Mouse (Mus musculus): ENCODE measurements around the gene Il7r.
"Not testable (repeated sequence)": the region's sequence is repeated elsewhere in the genome, so short reads cannot be mapped to it uniquely, and the experiment has no call there.

The Il7r gene

DNA sequence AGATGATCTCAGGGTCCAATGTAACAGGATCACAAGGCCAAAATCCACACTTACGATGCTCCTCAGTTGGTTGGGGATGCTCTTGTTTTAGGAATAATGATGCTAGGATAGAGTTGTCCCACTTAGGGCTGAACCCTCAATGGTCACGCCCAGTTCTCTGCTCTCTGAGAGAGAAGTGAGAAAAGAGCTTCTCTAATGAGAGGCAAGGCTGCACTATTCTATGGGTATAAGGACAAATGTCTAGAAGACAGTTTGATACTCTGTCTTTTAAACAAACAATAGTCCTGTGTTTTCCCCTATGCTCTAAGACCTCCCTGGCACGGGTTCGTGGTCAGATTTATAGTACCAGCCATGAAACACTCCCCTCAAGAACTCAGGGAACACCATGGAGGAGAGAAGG lies at the start of gene Il7r:
TSS of gene Il7r (minus strand) at position 101 of the 400 bp plus-strand sequence.
- no peak for DNase-seq

- DNase-seq, result no peak
Measured at GRCm38 (mm10) chr15:9577303-9577702, 47.3 kb upstream of the Il7r start.

DNA sequence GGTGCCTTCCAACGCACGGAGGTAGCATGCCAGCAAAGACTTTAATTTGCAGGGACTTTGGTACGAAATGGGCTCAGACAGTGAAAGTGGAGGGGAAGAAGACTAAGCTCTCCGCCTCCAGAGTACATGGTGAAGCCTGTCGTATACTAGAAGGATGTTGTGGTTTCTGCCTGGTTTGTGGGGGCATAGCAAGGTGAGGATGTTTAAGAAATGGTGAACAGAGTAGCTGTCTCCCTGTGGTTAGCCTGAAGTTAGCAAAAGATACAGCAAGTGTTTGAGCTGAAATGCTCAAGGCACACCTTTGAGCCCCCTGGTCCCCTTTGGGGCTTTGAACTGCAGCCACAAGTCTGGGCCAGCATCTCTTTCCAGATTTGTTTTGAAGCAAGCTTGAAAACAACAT lies 44.8 kb upstream of the Il7r start:
- DNase-seq, result no peak

- DNase-seq, result no peak
Measured at GRCm38 (mm10) chr15:9573361-9573760, 43.4 kb upstream of the Il7r start.

GRCm38 (mm10) chr15:9572664-9573063 lies 42.7 kb upstream of the Il7r start:
- DNase-seq, result no peak

GRCm38 (mm10) chr15:9571896-9572295 lies 41.9 kb upstream of the Il7r start:
- no peak for DNase-seq

DNA sequence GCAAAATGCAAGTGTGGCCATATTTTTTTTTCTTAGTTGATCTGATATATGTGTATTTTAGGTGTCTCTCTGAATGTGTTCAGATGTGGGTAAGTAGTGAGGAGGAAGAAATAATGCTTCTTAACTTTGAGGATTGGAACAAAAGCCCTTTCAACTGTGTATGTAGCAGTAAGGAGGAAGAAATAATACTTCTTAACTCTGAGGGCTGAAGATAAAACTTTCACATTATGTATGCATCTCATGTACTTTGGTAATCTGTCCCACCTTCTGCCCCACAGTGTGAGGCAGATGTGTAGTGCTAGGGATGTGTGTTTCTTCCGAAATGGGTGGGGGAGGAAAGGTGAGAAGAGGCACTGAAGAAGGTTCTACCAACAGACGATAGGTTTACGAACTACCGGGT lies 37.3 kb upstream of the Il7r start:
- DNase-seq, result no peak

DNA sequence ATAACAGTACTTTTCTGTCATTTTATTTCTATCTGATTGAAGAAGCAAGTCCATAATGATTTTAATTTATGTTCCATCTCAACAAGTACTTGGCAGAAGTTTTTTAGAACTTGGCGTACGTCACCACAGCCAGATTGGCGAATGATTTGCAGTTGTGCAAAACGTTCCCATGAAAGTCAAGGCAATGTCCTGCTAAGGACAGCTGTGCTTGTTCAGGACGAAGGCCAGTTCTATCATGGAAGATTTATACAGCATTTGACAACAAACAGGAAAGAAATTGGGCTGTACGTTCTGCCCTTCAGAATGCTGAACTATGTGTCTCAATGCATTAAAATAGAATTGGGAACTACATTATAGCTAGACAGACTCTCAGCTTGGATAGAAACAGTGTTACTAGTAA lies 35.4 kb upstream of the Il7r start:
- DNase-seq, result no peak

DNA sequence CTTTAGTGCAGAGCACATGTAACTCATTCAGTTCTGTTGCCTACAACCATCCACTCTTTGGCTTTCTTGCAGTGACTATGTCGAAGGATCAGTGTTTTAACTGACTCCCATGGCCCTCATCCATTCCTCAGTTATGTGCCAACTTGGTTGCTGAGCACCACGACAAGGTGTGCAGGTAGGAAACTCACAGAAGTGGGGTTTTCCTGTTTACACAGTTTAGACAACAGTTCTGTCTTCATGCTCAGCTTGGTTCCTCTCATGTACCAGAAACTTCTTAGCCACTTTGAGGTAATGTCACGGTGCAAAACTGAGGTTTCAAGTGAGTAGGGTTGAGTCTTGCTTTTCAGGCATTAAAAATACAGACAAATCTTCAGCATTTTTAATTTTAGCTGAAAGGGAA lies 34.2 kb upstream of the Il7r start:
- no peak for DNase-seq

GRCm38 (mm10) chr15:9557264-9557663 lies 27.3 kb upstream of the Il7r start:
- not testable (repeated sequence) for DNase-seq

- no peak for DNase-seq
Measured at GRCm38 (mm10) chr15:9548951-9549350, 19.0 kb upstream of the Il7r start.

- no peak for DNase-seq
Measured at GRCm38 (mm10) chr15:9535200-9535599, 5.2 kb upstream of the Il7r start.

GRCm38 (mm10) chr15:9533356-9533902 lies 3.5 kb upstream of the Il7r start:
- no peak for DNase-seq

DNA sequence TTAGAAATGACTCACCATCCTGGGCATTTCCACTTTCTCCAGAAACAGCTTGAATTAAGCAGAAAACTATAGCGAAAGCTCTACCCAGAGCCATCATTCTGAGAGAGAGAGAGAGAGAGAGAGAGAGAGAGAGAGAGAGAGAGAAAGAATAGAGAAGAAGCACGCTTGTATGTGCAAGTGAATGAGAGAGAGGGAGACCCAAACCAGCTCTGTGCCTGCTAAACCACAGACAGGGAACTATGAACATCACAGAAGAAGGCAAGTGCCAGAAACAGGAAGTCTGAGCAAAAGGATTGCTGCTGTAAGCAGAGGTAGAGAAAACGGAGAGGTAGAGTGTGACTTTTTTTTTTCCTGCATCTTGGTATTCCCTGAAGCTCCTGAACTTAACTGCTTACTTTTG lies 330 bp downstream of the Il7r start:
- no peak for DNase-seq

DNA sequence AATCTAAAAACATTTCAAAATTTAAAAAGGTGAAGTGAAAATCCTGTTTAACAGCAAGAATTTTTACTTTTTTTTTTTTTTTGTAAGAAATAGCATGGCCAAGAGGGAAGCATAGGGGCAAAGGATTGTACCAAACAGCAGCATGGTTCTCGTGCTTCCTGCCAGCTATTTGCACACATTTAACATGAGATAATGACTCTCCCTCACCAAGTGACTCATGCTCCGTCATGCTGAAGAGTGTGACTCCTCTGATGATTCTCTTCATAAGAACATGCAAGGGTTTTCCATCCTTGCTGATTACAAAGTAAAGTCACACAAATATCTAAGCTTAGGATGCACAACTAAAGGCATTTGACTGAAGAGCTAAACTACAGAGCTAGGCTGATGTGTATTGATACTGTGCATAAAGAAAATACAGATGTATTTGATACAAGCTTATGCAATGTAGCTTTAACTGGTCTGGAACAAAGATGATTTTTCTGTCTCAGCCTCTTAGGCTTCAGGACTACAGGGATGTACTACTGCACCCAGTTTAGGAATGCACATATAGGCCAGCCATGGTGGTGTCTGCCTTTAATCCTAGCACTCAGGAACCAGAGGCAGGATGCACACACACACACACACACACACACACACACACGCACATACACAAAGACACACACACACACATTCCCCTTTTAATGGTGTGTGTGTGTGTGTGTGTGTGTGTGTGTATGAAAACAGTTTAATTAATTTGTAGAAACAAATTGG lies 1.6 kb downstream of the Il7r start:
- no peak for DNase-seq

DNA sequence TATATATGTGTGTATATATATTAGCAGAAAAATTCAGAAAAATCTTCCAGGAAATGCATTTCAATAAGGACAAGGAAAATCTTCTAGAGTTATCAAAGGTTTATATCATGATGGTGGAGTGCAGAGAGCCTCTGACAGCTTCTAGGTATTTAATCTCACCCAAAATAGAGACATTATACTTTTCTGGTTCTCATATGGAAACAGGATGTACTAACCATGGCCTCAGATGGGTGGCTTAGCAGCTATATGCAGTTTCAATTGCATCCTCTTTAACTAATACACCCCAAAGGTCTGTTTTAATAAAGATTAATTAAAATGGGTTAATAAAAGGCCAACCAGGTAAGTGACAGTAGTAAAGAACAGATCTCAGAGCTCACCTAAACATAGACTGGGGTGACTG lies 3.6 kb downstream of the Il7r start:
- no peak for DNase-seq

DNA sequence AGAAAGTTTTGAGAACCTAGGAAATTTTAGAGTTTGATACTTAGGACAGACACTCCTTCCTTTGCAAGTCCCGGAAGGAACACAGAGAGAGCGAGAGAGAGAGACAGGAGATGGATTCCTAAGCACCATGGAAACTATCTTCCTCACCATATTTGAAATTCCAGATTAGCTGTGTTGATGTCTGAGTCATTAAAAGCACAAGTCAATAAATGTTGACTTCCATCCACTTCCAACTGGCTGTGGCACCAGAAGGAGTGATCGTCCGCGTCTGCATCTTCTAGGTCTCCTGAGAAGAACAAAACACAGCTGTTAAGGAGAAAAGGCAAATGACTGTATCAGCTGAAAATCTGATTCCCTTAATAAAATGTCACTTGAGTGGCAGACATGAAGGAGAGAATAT lies 5.1 kb downstream of the Il7r start:
- no peak for DNase-seq

- no peak for DNase-seq
Measured at GRCm38 (mm10) chr15:9523956-9524355, 6.0 kb downstream of the Il7r start.

GRCm38 (mm10) chr15:9523059-9523458 lies 6.9 kb downstream of the Il7r start:
- no peak for DNase-seq

- no peak for DNase-seq
Measured at GRCm38 (mm10) chr15:9492077-9492476, 37.9 kb downstream of the Il7r start.

DNA sequence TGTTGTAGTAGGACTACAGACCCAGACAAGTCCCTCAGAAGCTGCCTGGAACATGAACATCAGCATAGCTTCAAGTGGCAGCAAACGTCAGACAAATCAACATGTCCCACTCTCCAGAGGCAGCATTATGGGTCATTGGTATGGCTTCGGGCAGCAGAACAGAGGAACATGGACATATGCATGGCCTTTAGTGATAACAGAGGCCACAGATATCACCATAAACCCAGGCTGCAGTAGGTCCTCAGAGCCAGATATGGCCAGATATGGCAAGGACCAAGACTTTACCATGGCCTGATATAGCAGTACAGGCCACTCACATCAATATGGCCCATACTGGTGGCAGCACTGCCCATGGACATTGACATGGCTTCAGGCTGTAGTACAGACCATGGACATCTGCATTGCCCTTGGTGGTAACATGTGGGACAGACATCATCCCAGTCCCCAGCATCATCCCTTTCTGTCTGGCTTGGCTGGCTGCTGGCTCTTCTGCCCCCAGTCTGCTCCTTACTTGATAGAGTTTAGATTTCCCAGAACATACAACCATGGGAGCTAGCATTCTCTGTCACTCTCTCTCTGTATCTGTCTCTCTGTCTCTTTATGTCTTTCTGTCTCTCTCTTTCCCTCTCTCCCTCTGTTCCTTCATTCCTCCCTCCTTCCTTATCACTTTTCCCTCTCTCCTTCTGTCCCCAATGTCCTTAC lies 40.4 kb downstream of the Il7r start:
- no peak for DNase-seq

- DNase-seq, result no peak
Measured at GRCm38 (mm10) chr15:9473188-9473587, 56.8 kb downstream of the Il7r start.

GRCm38 (mm10) chr15:9472618-9473017 lies 57.4 kb downstream of the Il7r start:
- no peak for DNase-seq

- DNase-seq, result no peak
Measured at GRCm38 (mm10) chr15:9472167-9472566, 57.8 kb downstream of the Il7r start.

Measured in cerebellum, adult 18-20 months (tissue).